Mouse (Mus musculus) adipose tissue, adult 10 weeks (tissue): ENCODE results near the gene Rab14. TPM values are rescaled to one million over a fixed set of nuclear protein-coding genes. Genes with fewer than 3 reads are reported as not detected.

ENCODE experiments used
- polyA plus RNA-seq: library from polyadenylated mRNA; stranded (reverse); fragments of 350-450 nt; fragmentation: Illumina TruSeq; extraction: RNeasy Lipid Tissue Mini Kit (QIAGEN cat#74804); gene quantifications from one replicate; pipeline ENCODE4 v1.2.3, GENCODE M21; 2014; ENCODE audit warnings: low read depth, low replicate concordance

Rab14 gene
- 122 TPM for polyA plus RNA-seq

GRCm38 (mm10) chr2:35200898-35201668, at the start of gene Rab14:
TSS of gene Rab14 (minus strand) at chr2:35201120.

Other genes starting within 250 kb of the Rab14 start
- gene Traf1, start 239.3 kb downstream of the Rab14 start, polyA plus RNA-seq, result 4.2 TPM
- gene Hc, start 139.7 kb downstream of the Rab14 start, polyA plus RNA-seq, result not detected
- gene AI182371, start 99.6 kb downstream of the Rab14 start, polyA plus RNA-seq, result 0.47 TPM
- gene Cntrl, start 91.6 kb downstream of the Rab14 start, polyA plus RNA-seq, result 16.8 TPM
- gene Gsn, start 55.3 kb upstream of the Rab14 start, polyA plus RNA-seq, result 3,961 TPM
- gene Stom, start 135.9 kb upstream of the Rab14 start, polyA plus RNA-seq, result 42.8 TPM
- gene 4930568D16Rik, start 166.6 kb upstream of the Rab14 start, polyA plus RNA-seq, result 0.51 TPM
- gene 4930402F06Rik, start 196.1 kb upstream of the Rab14 start, polyA plus RNA-seq, result not detected